Mouse (Mus musculus) heart, postnatal 0 days (tissue): Measurements from ENCODE around the gene Cyfip2. TPM values are rescaled to one million over a fixed set of nuclear protein-coding genes. Genes with fewer than 3 reads are reported as not detected.

Experiments
- ATAC-seq: fragments of 200-750 bp; cut with Nextera tagmentation; 2 replicates; pipeline ENCODE4 v1.8.0; 2017; ENCODE audit warnings: low read depth, moderate number of reproducible peaks, moderate library complexity; ENCODE audit not compliant: insufficient read depth
- DNase-seq: peaks from one replicate; pipeline ENCODE4 v3.0.0-alpha.2; 2016; ENCODE audit warnings: low spot score
- H3K27ac ChIP-seq: fragments of 300-500 bp; sonication (generic); 2 replicates; pipeline ENCODE4 v1.5.1; 2014; ENCODE audit warnings: low read depth, mild to moderate bottlenecking
- H3K27me3 ChIP-seq: fragments of 300-500 bp; sonication (generic); 2 replicates; pipeline ENCODE4 v1.6.1; 2014; ENCODE audit warnings: low read length, mixed read lengths; ENCODE audit not compliant: control insufficient read depth, insufficient read depth
- H3K36me3 ChIP-seq: fragments of 300-500 bp; sonication (generic); replicated peaks from 2 replicates; pipeline ENCODE4 v1.6.1; 2014; ENCODE audit warnings: low read length, mixed read lengths; ENCODE audit not compliant: control insufficient read depth, insufficient read depth
- H3K4me1 ChIP-seq: fragments of 300-500 bp; sonication (generic); 2 replicates; pipeline ENCODE4 v1.6.1; 2014; ENCODE audit warnings: antibody characterized with exemption; ENCODE audit not compliant: control insufficient read depth, insufficient read depth
- H3K4me2 ChIP-seq: fragments of 300-500 bp; sonication (generic); 2 replicates; pipeline ENCODE4 v1.6.1; 2014; ENCODE audit warnings: low read depth, mild to moderate bottlenecking, low read length, moderate library complexity
- H3K4me3 ChIP-seq: fragments of 300-500 bp; sonication (generic); 2 replicates; pipeline ENCODE4 v1.5.1; 2014; ENCODE audit warnings: low read depth, low read length
- H3K9ac ChIP-seq: fragments of 300-500 bp; sonication (generic); replicated peaks from 2 replicates; pipeline ENCODE4 v1.6.1; 2014; ENCODE audit warnings: low read depth, low read length, mixed read lengths
- H3K9me3 ChIP-seq: fragments of 300-500 bp; sonication (generic); replicated peaks from 2 replicates; pipeline ENCODE4 v1.6.1; 2016; ENCODE audit warnings: low read length; ENCODE audit not compliant: control insufficient read depth
- CTCF ChIP-seq: IDR thresholded peaks from 2 replicates; pipeline ENCODE4 v1.5.1; 2016; ENCODE audit warnings: antibody characterized with exemption, control low read depth, low read depth
- EP300 ChIP-seq: IDR thresholded peaks from 2 replicates; pipeline ENCODE4 v1.6.1; 2016; ENCODE audit warnings: antibody characterized with exemption, low read depth
- WGBS: fragments of 180-500 bp; shearing (Covaris S2); extraction: QIAGEN DNeasy Blood & Tissue Kit; methylation state at CpG from one replicate; pipeline ENCODE4 v1.1.7; 2014; 5-methylcytosine and 5-hydroxymethylcytosine counted together
- polyA plus RNA-seq: library from polyadenylated mRNA; unstranded; fragments of >200 nt; fragmentation: Nextera tagmentation; extraction: Ambion mirVana; gene quantifications from 2 replicates; pipeline ENCODE4 v1.2.1, GENCODE M21; 2015
- total RNA-seq: library from RNA; depleted of rRNA; stranded (reverse); fragments of >200 nt; gene quantifications from 2 replicates; pipeline ENCODE4 v1.2.3, GENCODE M21; 2014; ENCODE audit warnings: low replicate concordance

The Cyfip2 gene
- total and polyA plus RNA-seq, 2 experiments from 2014 or later = 6.3 to 15.6 TPM

GRCm38 (mm10) chr11:46233966-46234365 is 78.7 kb downstream of the Cyfip2 start:
- no peak overlapping the region for H3K4me2 ChIP-seq
- 70% methylated on average over 4 of the region's 4 CpGs for WGBS
- no peak overlapping the region for H3K9ac ChIP-seq
- H3K27ac ChIP-seq = no peak overlapping the region
- no peaks in the 10 kb centered on the region for H3K27me3 ChIP-seq
- no peaks in the 10 kb centered on the region; the same call in 1 of the 2 replicates for H3K4me1 ChIP-seq
- H3K9me3 ChIP-seq = no peaks in the 10 kb centered on the region
- no peak for TF ChIP-seq EP300
- no peak for TF ChIP-seq CTCF
- H3K36me3 ChIP-seq = 0 out of 2 replicates have a peak, but pooled peaks cover 5% of the 10 kb centered on the region
- no peak for ATAC-seq
- no peak overlapping the region for H3K4me3 ChIP-seq
- DNase-seq = no peak

GRCm38 (mm10) chr11:46232803-46233202 is 79.9 kb downstream of the Cyfip2 start:
- 86% methylated on average over 4 of the region's 4 CpGs for WGBS
- H3K4me3 ChIP-seq = no peak overlapping the region
- H3K36me3 ChIP-seq = no peaks in the 10 kb centered on the region
- no peak overlapping the region for H3K27ac ChIP-seq
- H3K27me3 ChIP-seq = no peaks in the 10 kb centered on the region
- no peak for TF ChIP-seq CTCF
- TF ChIP-seq EP300 = no peak
- H3K4me2 ChIP-seq = no peak overlapping the region
- no peak overlapping the region for H3K9ac ChIP-seq
- ATAC-seq (no peak), DNase-seq (no peak)
- no peaks in the 10 kb centered on the region; the same call in 1 of the 2 replicates for H3K4me1 ChIP-seq
- H3K9me3 ChIP-seq = no peaks in the 10 kb centered on the region

- WGBS = 75% methylated on average over 6 of the region's 6 CpGs
- Histone ChIP-seq H3K4me1 (no peaks in the 10 kb centered on the region; the same call in 1 of the 2 replicates), H3K36me3 (no peaks in the 10 kb centered on the region), H3K4me2 (no peak overlapping the region), H3K4me3 (no peak overlapping the region), H3K27ac (no peak overlapping the region), H3K9ac (no peak overlapping the region), H3K9me3 (no peaks in the 10 kb centered on the region), H3K27me3 (no peaks in the 10 kb centered on the region)
- DNase-seq (no peak), ATAC-seq (no peak)
- TF ChIP-seq CTCF = no peak
- no peak for TF ChIP-seq EP300
Measured at GRCm38 (mm10) chr11:46230184-46230583, 82.5 kb downstream of the Cyfip2 start.

- ATAC-seq (no peak), DNase-seq (no peak)
- TF ChIP-seq CTCF (no peak), EP300 (no peak)
- Histone ChIP-seq H3K9me3 (no peaks in the 10 kb centered on the region), H3K36me3 (peaks cover 6% of the 10 kb centered on the region; the same call in 1 of the 2 replicates), H3K27me3 (no peaks in the 10 kb centered on the region), H3K4me1 (no peaks in the 10 kb centered on the region), H3K4me3 (no peak overlapping the region), H3K4me2 (no peak overlapping the region), H3K27ac (no peak overlapping the region), H3K9ac (no peak overlapping the region)
- WGBS = 85% methylated on average over 5 of the region's 5 CpGs
Measured at GRCm38 (mm10) chr11:46225345-46225744, 87.3 kb downstream of the Cyfip2 start.

- no peak overlapping the region for H3K9ac ChIP-seq
- H3K4me1 ChIP-seq = no peaks in the 10 kb centered on the region
- TF ChIP-seq CTCF (no peak), EP300 (no peak)
- ATAC-seq (no peak), DNase-seq (no peak)
- peaks cover 6% of the 10 kb centered on the region; the same call in 1 of the 2 replicates for H3K36me3 ChIP-seq
- H3K9me3 ChIP-seq = no peaks in the 10 kb centered on the region
- H3K27me3 ChIP-seq = no peaks in the 10 kb centered on the region
- H3K27ac ChIP-seq = no peak overlapping the region
- no peak overlapping the region for H3K4me3 ChIP-seq
- no peak overlapping the region for H3K4me2 ChIP-seq
- WGBS = 71% methylated on average over 2 of the region's 2 CpGs
Measured at GRCm38 (mm10) chr11:46223575-46223974, 89.1 kb downstream of the Cyfip2 start.

GRCm38 (mm10) chr11:46220211-46220610 is 92.4 kb downstream of the Cyfip2 start:
- TF ChIP-seq CTCF = no peak
- TF ChIP-seq EP300 = no peak
- H3K9me3 ChIP-seq = no peaks in the 10 kb centered on the region
- no peak overlapping the region for H3K4me3 ChIP-seq
- H3K27me3 ChIP-seq = no peaks in the 10 kb centered on the region
- no peak overlapping the region for H3K27ac ChIP-seq
- ATAC-seq (no peak), DNase-seq (no peak)
- H3K4me1 ChIP-seq = peaks cover under 1% of the 10 kb centered on the region; the same call in 1 of the 2 replicates
- 68% methylated on average over 2 of the region's 2 CpGs for WGBS
- H3K9ac ChIP-seq = no peak overlapping the region
- H3K36me3 ChIP-seq = peaks cover 6% of the 10 kb centered on the region; the same call in 1 of the 2 replicates
- no peak overlapping the region for H3K4me2 ChIP-seq
